Mouse (Mus musculus) retina, embryonic 14.5 days (tissue): ENCODE data around the gene Gm29427.
"Not testable (repeated sequence)": the region's sequence is repeated elsewhere in the genome, so short reads cannot be mapped to it uniquely, and the experiment has no call there.

Source experiments
- DNase-seq: peaks from one replicate; pipeline ENCODE4 v3.0.0-alpha.2; 2015; ENCODE audit warnings: low spot score

Gene Gm29427

DNA sequence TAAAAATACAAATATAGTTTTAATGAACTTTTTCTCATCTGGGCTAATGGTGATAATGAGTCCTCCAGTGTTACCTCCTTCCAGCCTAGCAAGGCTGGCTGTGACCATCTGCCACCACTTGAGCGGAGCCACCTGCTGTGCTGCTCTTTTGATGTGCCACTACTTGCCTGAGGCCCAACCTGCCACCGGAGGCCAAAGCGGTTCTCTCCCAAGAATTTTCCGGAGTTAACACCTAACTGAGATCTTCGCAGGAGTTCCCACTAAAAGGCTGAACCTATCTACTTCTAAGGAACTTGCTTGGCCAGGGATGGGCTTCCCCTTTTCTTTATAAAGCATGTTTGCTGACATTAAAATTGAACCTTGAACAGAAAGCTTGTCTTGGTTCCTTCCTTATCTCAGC is 56.0 kb downstream of the Gm29427 start:
- not testable (repeated sequence) for DNase-seq

DNA sequence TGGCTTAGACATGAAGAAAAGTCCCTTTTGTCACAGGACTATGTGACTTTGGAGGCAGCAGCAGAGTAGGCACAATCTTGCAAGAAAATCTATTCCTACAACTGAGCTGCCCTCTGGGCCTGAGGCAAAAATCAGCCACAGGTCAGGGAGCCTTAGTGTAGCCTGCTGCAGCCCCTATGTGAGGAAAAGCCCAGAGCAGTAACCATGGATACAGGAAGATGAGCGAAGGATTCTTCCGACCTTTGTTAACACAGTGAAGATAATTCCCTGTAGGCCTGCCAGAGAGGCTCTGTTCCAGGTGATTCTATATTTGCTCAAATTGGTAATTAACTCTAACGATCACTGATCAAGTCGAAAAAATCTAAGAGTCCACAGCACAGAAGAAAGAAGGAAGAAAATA is 71.5 kb downstream of the Gm29427 start:
- no peak for DNase-seq

DNA sequence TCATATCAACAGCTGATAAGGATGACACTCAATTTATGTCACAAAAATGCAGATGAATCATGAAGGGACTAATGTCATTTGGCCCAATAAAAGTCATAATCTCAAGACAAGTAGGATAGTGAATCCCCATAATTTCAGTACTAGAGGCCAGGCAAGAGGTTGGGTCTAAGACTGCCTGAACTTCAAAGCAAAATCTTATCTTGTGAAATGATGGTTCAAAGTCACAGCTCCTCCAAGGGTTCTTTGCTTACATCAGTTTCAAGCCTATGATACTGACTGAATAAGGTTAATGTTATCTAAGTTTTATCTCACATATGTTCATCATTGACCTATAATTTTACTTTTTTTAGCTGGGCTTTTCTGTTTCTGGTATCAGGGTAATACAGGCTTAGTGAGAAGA is 74.6 kb downstream of the Gm29427 start:
- DNase-seq = no peak

DNA sequence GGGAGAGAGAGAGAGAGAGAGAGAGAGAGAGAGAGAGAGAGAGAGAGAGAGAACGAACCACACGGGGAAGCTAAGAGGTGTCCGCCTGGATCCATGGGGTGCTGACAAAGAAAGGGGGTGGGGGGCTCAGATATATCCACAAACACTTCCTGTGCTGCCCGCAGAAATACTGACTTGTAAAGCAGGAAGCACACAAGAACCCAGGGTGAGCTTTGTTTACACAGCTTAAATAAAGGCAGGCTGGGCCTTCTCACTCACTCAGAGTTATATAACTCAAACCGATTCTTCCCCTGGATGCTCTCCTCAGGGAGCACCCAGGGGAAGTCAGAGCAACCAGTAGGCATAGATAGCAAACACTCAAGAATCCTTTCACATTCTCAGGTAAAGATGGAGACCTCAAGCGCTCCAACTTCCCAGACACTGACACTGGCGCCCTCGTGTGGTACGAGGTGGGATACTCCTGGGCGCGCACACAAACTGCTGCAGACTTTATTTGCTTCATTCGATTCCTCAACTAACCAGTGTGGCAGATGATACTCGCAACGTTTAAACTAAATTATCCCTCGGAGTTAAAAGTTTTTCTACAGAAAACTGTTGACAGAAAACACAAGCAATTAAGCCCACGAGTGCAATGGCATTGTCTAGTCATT is 81.7 kb downstream of the Gm29427 start:
- peak; percentile 77 for DNase-seq

DNA sequence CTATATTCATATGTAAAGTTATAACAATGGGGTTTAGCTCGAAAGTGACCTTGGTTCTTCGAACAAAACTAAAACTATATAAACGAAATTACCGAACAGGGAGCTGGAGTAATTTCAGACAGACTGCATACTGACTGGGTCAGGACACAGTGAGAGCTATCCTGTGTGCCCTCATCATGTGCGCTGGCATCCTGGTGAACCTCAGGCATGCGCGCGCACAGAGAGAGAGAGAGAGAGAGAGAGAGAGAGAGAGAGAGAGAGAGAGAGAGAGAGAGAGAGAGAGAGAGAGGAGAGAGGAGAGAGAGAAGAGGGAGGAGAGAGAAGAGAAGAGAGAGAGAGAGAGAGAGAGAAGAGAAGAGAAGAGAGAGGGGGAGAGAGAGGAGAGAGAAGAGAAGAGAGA is 82.3 kb downstream of the Gm29427 start:
- DNase-seq = no peak

DNA sequence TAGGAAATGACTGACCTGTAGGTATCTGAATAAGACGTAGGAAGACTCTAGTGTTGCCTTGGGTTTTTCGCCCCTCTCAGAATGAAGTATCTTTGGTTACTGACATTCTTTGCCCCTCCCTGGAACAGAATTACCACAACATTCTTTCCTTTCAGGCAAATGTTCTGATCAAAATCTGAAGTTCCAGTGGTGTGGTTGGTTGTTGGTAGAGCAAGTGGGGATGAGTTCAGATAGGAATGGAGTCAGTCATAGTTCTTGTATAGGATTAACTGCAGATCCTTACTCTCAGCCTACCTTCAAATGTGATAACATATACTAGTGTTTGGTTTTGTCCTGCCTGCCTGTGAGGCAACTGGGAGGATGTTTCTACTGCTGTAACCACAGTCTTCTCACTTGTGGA is 86.1 kb downstream of the Gm29427 start, which contains the start of gene Zp3r:
Gene Zp3r, minus strand, starts transcription at position 101 of the 400 bp plus-strand sequence.
- no peak for DNase-seq
